Mouse (Mus musculus) urinary bladder, postnatal 10 days (tissue): ENCODE data around the gene Dpt.
"Not testable (repeated sequence)": the region's sequence is repeated elsewhere in the genome, so short reads cannot be mapped to it uniquely, and the experiment has no call there.

ENCODE experiments used
- DNase-seq: peaks from one replicate; pipeline ENCODE4 v3.0.0; 2022; ENCODE audit warnings: low spot score

Gene Dpt

DNA sequence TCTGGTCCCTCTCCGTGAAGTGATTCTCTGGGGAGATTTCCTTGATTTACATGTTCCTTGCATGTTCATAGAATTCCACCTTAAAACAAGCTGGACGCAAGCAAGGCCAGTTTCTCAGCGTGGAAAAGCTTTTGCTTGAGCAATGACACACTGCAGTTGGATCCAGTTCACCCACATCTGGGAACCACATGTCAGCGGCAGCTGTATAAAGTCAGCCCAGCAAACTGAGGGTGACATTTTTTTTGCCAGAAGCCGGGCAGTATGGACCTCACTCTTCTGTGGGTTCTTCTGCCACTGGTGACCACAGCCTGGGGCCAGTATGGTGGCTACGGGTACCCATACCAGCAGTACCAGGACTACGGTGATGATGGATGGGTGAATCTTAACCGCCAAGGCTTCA is at the start of gene Dpt:
Gene Dpt, plus strand, starts transcription at position 174 of the 400 bp plus-strand sequence.
- no peak for DNase-seq

- no peak for DNase-seq
These were observed 42.7 kb upstream of the Dpt start for GRCm38 (mm10) chr1:164753736-164754135.

GRCm38 (mm10) chr1:164755671-164756070 is 40.8 kb upstream of the Dpt start:
- no peak for DNase-seq

- DNase-seq = no peak
These were observed 39.5 kb upstream of the Dpt start for GRCm38 (mm10) chr1:164756951-164757350.

DNA sequence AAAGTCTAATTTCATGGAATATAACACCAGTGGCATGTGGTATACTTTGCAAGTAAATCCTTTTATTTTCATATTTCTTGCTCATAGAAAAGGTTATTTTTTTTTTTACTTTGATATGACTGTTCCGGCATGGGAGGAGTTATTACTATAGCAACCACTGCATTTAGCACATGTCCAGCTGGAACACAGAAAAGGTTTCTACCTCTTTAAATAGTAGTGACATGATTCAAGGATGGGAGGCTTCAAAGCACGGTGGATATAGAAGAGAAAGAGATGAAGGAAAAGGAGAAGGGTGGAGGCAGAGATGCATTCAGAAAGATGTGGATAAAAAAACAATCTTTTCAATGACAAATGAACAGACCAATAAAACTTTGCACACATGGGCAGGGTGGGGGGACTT is 38.0 kb upstream of the Dpt start:
- no peak for DNase-seq

DNA sequence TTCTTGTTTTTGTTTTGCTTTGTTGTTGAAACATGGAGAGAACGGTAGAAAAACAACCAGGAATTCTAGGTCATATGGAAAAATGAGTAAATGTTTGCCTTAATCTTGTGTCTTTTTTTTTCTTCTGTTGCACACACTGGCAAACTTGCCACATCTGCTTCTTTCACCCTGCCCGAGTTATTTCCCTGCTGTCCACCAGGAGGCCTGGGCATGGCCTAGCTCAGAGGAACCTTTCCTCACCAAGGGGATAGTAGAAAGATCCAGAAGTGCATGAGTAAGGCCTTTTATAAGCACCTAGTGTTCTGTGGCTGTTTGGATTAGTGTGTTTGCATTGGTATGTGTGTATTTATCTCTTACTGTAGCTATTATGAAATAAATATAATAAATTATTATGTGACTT is 34.2 kb upstream of the Dpt start:
- no peak for DNase-seq

GRCm38 (mm10) chr1:164766646-164767045 is 29.8 kb upstream of the Dpt start:
- no peak for DNase-seq

- DNase-seq = peak; percentile 17
These were observed 25.8 kb upstream of the Dpt start for GRCm38 (mm10) chr1:164770611-164771010.

- DNase-seq = no peak
These were observed 15.5 kb upstream of the Dpt start for GRCm38 (mm10) chr1:164780851-164781510.

GRCm38 (mm10) chr1:164786165-164786564 is 10.3 kb upstream of the Dpt start:
- DNase-seq = no peak

DNA sequence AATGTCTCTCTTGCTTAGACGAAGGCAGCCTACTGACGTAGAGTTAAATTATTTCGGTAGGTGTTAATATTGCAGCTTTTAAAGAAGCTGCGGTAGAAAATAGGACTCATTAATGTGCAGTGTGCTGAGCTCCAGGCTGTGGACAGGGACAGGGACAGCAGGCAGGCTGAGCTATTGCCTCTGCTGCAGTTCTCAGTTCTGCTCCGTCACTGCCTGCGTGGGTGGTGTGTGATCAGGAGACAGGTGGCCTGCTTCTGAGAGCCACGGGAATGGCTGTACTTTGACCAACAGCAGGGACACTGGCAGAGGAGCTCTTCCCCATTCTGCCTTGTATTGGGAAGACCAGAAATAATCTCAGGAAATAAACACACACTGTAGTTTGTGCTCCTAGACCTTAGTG is 8.7 kb upstream of the Dpt start:
- DNase-seq = no peak

DNA sequence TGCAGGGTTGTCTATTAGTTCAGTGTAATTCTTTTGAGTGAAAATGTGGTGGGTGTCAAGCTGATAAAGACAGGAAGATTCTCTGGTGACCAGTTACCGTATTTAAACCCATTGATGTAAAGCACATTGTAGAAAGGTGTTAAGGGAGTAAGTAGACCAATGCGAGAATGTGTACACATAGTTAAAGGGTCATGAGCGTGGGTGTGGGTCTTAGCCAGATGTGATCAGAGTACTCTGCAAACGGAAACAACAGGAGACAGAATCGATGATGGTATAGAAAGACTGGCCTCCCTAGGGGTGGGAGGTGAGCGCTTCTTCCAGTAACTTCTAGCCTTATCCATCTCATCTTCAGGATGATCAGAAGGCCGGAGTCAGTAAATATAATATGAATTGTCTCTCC is 8.2 kb upstream of the Dpt start:
- no peak for DNase-seq

GRCm38 (mm10) chr1:164790296-164790695 is 6.1 kb upstream of the Dpt start:
- not testable (repeated sequence) for DNase-seq

DNA sequence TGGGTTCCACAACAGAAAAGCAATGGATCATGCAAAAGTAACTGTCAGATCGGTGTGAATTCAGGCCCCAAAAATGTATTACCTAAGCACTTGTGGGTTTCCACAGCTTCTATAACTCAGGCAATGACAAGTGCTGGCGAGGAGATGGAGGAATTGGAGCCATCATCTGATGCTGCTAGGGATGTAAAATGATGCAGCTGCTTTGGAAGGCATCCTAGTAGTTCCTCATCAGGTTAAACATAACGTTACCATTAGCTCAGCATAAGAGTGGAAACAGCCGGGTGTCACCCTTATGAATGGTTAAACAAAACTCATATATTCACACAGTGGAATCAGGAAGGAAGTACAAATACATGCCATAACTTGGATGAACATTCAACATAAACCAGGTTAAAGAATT is 3.4 kb upstream of the Dpt start:
- no peak for DNase-seq

GRCm38 (mm10) chr1:164797746-164798285 is 1.4 kb downstream of the Dpt start:
- no peak for DNase-seq

DNA sequence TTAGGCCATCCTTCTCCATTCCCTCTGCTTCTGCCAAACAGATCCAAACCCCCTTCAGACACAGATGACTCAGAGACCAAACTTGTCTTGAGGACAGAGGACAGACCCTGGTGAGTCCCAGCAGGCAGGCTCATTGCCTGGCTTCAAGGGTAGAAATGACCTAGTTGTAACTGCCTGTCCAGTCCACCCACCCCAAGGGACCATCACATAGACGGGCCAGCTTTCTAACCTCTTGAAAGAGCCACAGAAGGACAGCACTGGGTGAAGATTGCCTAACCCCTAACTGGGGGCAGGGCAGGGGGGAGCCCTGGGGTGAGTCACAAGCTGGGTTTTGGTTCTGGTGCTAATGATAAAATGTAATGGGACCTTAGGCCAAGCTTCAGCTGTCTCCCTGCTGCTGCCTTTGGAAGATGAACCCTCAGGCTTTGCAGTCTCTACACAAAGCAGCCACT is 2.1 kb downstream of the Dpt start:
- no peak for DNase-seq

DNA sequence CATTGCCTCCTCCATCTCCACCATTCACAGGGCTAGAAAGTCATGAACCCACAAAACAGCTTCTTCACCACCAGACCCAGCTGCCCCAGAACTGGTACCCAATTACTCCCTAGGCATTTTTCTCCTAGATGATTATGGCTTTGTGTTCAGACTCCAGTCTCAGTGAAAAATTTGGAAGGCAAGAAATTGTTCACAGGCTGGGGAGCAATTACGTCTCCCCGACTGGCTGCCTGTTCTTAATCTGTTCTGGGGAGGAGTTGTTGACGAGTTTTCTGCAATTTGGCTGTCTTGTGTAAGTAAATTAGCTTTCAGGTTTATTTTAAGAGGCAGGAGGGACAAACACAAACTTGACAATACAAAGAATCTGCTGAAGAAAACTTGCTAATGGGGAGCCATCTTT is 2.7 kb downstream of the Dpt start:
- DNase-seq = no peak

- no peak for DNase-seq
These were observed 7.8 kb downstream of the Dpt start for GRCm38 (mm10) chr1:164804277-164804676.

- DNase-seq = no peak
These were observed 8.4 kb downstream of the Dpt start for GRCm38 (mm10) chr1:164804751-164805435.

DNA sequence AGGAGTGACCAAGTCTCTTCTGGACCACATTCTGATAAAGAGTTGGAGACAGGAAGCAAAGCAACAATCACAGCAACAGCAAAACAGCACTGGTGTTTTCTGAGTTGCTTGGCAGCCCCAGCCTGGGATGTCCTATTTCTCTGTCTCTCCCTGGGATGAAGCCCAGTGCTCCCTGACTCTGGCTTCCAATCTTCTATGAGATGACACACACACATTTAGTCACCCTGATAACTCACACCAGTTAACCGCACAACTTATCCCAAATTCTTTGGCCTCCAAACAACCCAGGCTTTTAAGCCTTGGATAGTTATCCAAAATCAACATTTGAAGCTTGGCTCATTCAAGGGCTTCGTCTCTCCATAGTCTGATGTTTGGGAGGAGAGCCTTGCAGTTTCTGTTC is 12.9 kb downstream of the Dpt start:
- no peak for DNase-seq

DNA sequence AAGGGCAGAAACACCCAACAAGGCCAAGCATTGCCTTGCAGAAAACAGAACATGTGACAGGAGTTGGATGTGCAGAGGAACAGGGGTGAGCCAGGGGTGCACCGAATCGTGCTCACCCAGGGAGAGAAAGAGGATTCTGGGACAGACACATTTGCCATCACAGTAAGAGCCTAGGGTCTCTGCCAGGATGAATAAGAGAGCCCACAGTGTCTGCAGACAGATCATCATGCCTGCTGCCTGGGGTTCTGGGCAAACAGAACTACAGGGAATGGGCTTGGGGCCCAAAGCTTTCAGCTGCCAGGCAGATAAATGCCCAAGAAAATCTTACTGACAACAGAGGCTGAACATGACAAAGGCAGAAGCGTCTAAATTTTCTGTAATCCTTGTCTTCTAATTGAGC is 14.9 kb downstream of the Dpt start:
- DNase-seq = no peak

- no peak for DNase-seq
These were observed 17.8 kb downstream of the Dpt start for GRCm38 (mm10) chr1:164814243-164814642.

GRCm38 (mm10) chr1:164815330-164815729 is 18.9 kb downstream of the Dpt start:
- no peak for DNase-seq

DNA sequence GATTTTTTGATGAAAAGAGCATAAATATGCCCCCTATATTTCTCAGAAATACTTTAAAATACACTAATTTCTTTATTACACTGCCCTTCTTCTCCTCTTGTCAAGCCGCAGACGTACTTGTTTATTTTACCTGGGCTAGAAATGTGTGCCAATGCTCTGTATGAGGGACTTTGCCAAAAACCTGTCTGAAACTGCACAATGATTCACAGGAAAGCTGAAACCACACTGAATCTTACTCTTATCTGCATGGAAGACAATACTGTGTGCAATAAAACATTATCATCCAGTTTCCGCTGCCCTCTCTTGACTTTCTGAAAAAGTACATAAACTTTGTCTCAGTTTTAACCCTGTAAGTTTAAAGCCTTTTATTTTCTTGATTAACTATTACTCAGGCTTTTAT is 20.9 kb downstream of the Dpt start:
- no peak for DNase-seq
